Mouse (Mus musculus): ENCODE results near the gene R3hdm2.

DNA sequence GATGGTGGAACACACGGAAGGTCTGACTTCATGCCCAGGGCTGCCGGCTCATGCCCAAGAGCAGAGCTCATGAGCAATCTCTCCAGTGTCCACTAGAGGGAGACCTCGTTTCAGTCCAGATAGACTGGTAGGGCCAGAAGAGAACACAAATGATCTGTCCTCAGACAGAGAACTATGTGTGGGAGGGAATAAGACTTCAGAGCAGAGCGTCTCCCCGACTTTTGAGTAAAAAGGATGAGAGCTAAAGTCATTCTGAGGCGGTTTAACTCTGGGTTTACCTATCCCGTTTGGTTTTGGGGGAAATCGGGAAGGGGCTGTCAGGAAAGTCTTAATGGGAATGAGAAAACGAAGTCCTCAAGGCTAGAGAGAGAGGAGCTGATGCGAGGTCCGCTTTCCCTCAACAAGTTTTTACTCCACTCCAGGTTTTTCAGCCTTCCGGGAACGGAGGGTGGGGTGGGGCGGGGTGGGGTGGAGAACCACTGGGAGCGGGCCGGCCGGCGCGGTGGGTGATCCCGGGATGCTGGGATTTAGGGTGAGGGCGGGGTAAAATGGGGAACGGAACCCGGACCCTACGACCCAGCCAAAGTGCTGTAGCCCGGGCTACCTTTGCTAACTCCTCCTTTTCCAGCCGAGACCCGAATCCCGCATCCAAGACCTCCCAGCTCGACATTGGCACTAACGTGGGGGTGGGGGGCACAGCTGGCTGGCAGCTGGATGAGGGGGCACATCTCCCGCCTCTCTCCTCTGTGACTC is 41.0 kb upstream of the R3hdm2 start:
- TF ChIP-seq CTCF (IDR thresholded peaks at IDR 0.05; ENCODE audit: borderline replicate concordance, control insufficient read depth, extremely low read depth, insufficient read depth, low read length, poor library complexity) (peak; percentile 62; the same call in 1 of the 2 replicates), POLR2A (IDR thresholded peaks at IDR 0.05; ENCODE audit: control insufficient read depth, extremely low read depth, insufficient read depth, low read length, poor library complexity) (no peak)

All from thymus, adult 2 months (tissue).